Comparison of ENCODE assay signal across 7 mouse cellular contexts in genomic region chr5:114569918-114570670, GRCm38 (mm10). TPM values are rescaled to one million over a fixed set of nuclear protein-coding genes. Genes with fewer than 3 reads are reported as not detected.
A peak's percentile ranks its signal among the peaks of the same experiment; 100 is the strongest.
DNase-seq lines count a peak whose midpoint lies in the region; ATAC-seq lines count a peak whose summit lies in the region.

No protein-coding gene starts in this region.

- no peak for ATAC-seq in embryonic facial prominence, embryonic 11.5 days (replicated peaks; ENCODE audit: insufficient number of reproducible peaks, low FRiP score, low TSS enrichment, low read depth)
- no peak for ATAC-seq in heart, embryonic 13.5 days (ENCODE audit: extremely low read depth, insufficient number of reproducible peaks, low FRiP score, low TSS enrichment)
- ATAC-seq in liver, embryonic 13.5 days (ENCODE audit: low read depth), result no peak
- no peak for ATAC-seq in neural tube, embryonic 15.5 days (ENCODE audit: low FRiP score)

- peak overlapping the region; percentile 90 for H3K4me2 ChIP-seq in embryonic facial prominence, embryonic 11.5 days (ENCODE audit: low read depth, low read length)
- H3K4me2 ChIP-seq in heart, embryonic 13.5 days, result peak overlapping the region; percentile 99
- peak overlapping the region; percentile 86 for H3K4me2 ChIP-seq in liver, embryonic 13.5 days
- H3K4me2 ChIP-seq in neural tube, embryonic 15.5 days, result peak overlapping the region; percentile 88

- peaks cover 24% of the 10 kb centered on the region for H3K27me3 ChIP-seq in embryonic facial prominence, embryonic 11.5 days (ENCODE audit: control insufficient read depth, insufficient read depth, low read length)
- peaks cover 64% of the 10 kb centered on the region for H3K27me3 ChIP-seq in heart, embryonic 13.5 days (replicated peaks)
- H3K27me3 ChIP-seq in liver, embryonic 13.5 days, result peaks cover 87% of the 10 kb centered on the region
- H3K27me3 ChIP-seq in neural tube, embryonic 15.5 days (replicated peaks), result 0 out of 2 replicates have a peak, but pooled peaks cover 3% of the 10 kb centered on the region

- peaks cover 40% of the 10 kb centered on the region for H3K4me1 ChIP-seq in embryonic facial prominence, embryonic 11.5 days (ENCODE audit: control insufficient read depth, insufficient read depth, low read length)
- H3K4me1 ChIP-seq in heart, embryonic 13.5 days, result peaks cover 65% of the 10 kb centered on the region
- H3K4me1 ChIP-seq in liver, embryonic 13.5 days (replicated peaks), result peaks cover 66% of the 10 kb centered on the region
- H3K4me1 ChIP-seq in neural tube, embryonic 15.5 days, result peaks cover 74% of the 10 kb centered on the region

- peak; percentile 87 for DNase-seq in brain, adult 2 months (ENCODE audit: low read depth, low spot score)
- DNase-seq in embryonic facial prominence, embryonic 11.5 days (ENCODE audit: low spot score), result no peak
- peak; percentile 35 to 76 for DNase-seq in kidney, postnatal 25 days
- no peak for DNase-seq in liver, embryonic 13.5 days
- DNase-seq in spleen, postnatal 10 days (ENCODE audit: low spot score in 2 of 2), result no peak

- peak overlapping the region; percentile 69 for H3K4me3 ChIP-seq in embryonic facial prominence, embryonic 11.5 days (ENCODE audit: low read depth, low read length)
- H3K4me3 ChIP-seq in heart, embryonic 13.5 days, result peak overlapping the region; percentile 75
- H3K4me3 ChIP-seq in liver, embryonic 13.5 days (replicated peaks), result peak overlapping the region; percentile 67; the same call in 1 of the 2 replicates
- H3K4me3 ChIP-seq in neural tube, embryonic 15.5 days (replicated peaks), result peak overlapping the region; percentile 93

- no peaks in the 10 kb centered on the region for H3K9me3 ChIP-seq in embryonic facial prominence, embryonic 11.5 days (replicated peaks; ENCODE audit: control insufficient read depth, low read length)
- H3K9me3 ChIP-seq in heart, embryonic 13.5 days, result no peaks in the 10 kb centered on the region
- no peaks in the 10 kb centered on the region for H3K9me3 ChIP-seq in liver, embryonic 13.5 days (replicated peaks)
- no peaks in the 10 kb centered on the region for H3K9me3 ChIP-seq in neural tube, embryonic 15.5 days (replicated peaks)

- H3K9ac ChIP-seq in embryonic facial prominence, embryonic 11.5 days (replicated peaks; ENCODE audit: low read length), result no peak overlapping the region
- H3K9ac ChIP-seq in heart, embryonic 13.5 days, result peak overlapping the region; percentile 59; the same call in 1 of the 2 replicates
- H3K9ac ChIP-seq in liver, embryonic 13.5 days, result no peak overlapping the region
- H3K9ac ChIP-seq in neural tube, embryonic 15.5 days (replicated peaks), result peak overlapping the region; percentile 75

- WGBS in embryonic facial prominence, embryonic 11.5 days, result 30% methylated on average over 10 of the region's 16 CpGs
- 39% methylated on average over 13 of the region's 16 CpGs for WGBS in heart, embryonic 13.5 days
- WGBS in liver, embryonic 13.5 days (ENCODE audit: insufficient replicate concordance), result 40% methylated on average over 11 of the region's 16 CpGs
- 6% methylated on average over 13 of the region's 16 CpGs for WGBS in neural tube, embryonic 15.5 days

- no peak overlapping the region for H3K27ac ChIP-seq in embryonic facial prominence, embryonic 11.5 days (replicated peaks; ENCODE audit: low read depth, low read length)
- H3K27ac ChIP-seq in heart, embryonic 13.5 days (replicated peaks), result no peak overlapping the region
- H3K27ac ChIP-seq in liver, embryonic 13.5 days, result no peak overlapping the region
- H3K27ac ChIP-seq in neural tube, embryonic 15.5 days (replicated peaks), result no peak overlapping the region

- H3K36me3 ChIP-seq in embryonic facial prominence, embryonic 11.5 days (replicated peaks; ENCODE audit: control insufficient read depth, insufficient read depth, low read depth, low read length), result no peaks in the 10 kb centered on the region
- no peaks in the 10 kb centered on the region for H3K36me3 ChIP-seq in heart, embryonic 13.5 days
- H3K36me3 ChIP-seq in liver, embryonic 13.5 days, result no peaks in the 10 kb centered on the region
- H3K36me3 ChIP-seq in neural tube, embryonic 15.5 days, result no peaks in the 10 kb centered on the region

RNA-seq across cellular contexts. Expression of gene Fam222a, which starts 2.3 kb away (rescaled TPM):
- 2.5 and 2.7 TPM in 2 replicates for polyA plus RNA-seq in embryonic facial prominence, embryonic 11.5 days (2014; fragmentation: Nextera tagmentation; extraction: Ambion mirVana)
- polyA plus RNA-seq in heart, embryonic 13.5 days (2015; fragmentation: Nextera tagmentation; extraction: Ambion mirVana), result 0.59 and 0.79 TPM in 2 replicates
- polyA plus RNA-seq in liver, embryonic 13.5 days (2015; fragmentation: Nextera tagmentation; extraction: Ambion mirVana), result 0.58 and 0.61 TPM in 2 replicates
- polyA plus RNA-seq in neural tube, embryonic 15.5 days (2015; fragmentation: Nextera tagmentation; extraction: Ambion mirVana), result 4.7 and 5.3 TPM in 2 replicates

Comparison
In these comparisons a context has a peak if more than half of its experiments do, and no peak if none do; other contexts are left out.
1. DNase-seq: peak in brain, adult 2 months (single experiment) and kidney, postnatal 25 days (2 of 2); none in embryonic facial prominence, embryonic 11.5 days (single experiment), liver, embryonic 13.5 days (single experiment) and spleen, postnatal 10 days (0 of 2).
2. H3K9ac ChIP-seq: peak in heart, embryonic 13.5 days (single experiment) and neural tube, embryonic 15.5 days (single experiment); none in embryonic facial prominence, embryonic 11.5 days (single experiment) and liver, embryonic 13.5 days (single experiment).
3. Peak in every context shown above with its lines, with median percentiles within 50 percentile points of each other: H3K4me2 ChIP-seq and H3K4me3 ChIP-seq.